Comparison of ENCODE assay signal across 24 mouse cellular contexts in the genomic region with DNA sequence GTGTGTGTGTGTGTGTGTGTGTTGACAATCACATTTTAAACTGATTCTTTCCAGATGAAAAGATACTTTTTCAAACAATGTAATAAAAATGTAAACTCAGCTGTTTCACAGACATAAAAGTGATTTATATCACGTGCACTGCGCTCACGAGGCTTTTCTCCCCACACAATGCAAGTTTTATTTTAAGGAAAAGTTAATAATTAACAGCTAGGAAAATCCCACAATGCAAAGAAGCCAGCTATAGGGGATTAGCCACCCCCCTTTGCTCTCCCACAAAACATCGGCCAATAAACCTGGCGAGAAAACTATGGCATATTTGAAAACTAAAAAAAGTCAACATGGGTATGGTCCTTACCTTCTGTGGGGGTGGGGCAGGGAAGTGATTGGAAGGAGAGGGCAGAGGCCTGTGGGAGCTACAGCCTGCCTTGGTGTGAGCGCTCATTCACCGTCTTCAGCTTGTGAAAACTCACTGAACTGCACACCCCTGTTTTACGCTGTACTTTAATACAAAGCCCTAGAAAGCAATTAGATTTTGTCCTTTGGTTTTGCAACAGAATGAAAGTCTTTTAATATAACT.
A peak's percentile ranks its signal among the peaks of the same experiment; 100 is the strongest.
DNase-seq lines count a peak whose midpoint lies in the region; ATAC-seq and TF ChIP-seq lines count a peak whose summit lies in the region.
"Had no signal": no experiment of that assay in that cellular context is flagged by ENCODE, and none has a peak within 500 bp of the region (broad histone marks: within the 10 kb centered on the region; RNA-seq: fewer than 3 reads in every experiment).

No protein-coding gene starts in this region.

- 0 out of 2 replicates have a peak, but pooled peaks cover 3% of the 10 kb centered on the region for H3K27me3 ChIP-seq in forebrain, embryonic 10.5 days (ENCODE audit: poor library complexity, severe bottlenecking)
- H3K27me3 ChIP-seq in forebrain, embryonic 11.5 days (ENCODE audit: control insufficient read depth, insufficient read depth, low read length) = no peaks in the 10 kb centered on the region
- no peaks in the 10 kb centered on the region for H3K27me3 ChIP-seq in kidney, adult 2 months (replicated peaks; ENCODE audit: control insufficient read depth, insufficient read depth, low read length)
- peaks cover 29% of the 10 kb centered on the region for H3K27me3 ChIP-seq in limb, embryonic 12.5 days
- H3K27me3 ChIP-seq in hindbrain, embryonic 12.5 days = no peaks in the 10 kb centered on the region; the same call in 1 of the 2 replicates
- H3K27me3 ChIP-seq: forebrain, embryonic 15.5 days; heart, embryonic 15.5 days; megakaryocyte, embryonic 14.5 days had no signal

- H3K4me3 ChIP-seq in forebrain, embryonic 10.5 days = no peak overlapping the region
- no peak overlapping the region for H3K4me3 ChIP-seq in forebrain, embryonic 11.5 days (ENCODE audit: low read depth, low read length)
- no peak overlapping the region for H3K4me3 ChIP-seq in kidney, adult 2 months (ENCODE audit: insufficient read depth, low read depth, low read length)
- no peak overlapping the region for H3K4me3 ChIP-seq in limb, embryonic 12.5 days (replicated peaks)
- H3K4me3 ChIP-seq in hindbrain, embryonic 12.5 days = no peak overlapping the region
- H3K4me3 ChIP-seq: erythroblast, embryonic 14.5 days; forebrain, embryonic 15.5 days; heart, adult 2 months; heart, embryonic 15.5 days; hindbrain, embryonic 10.5 days; layer of hippocampus, adult 2 months; megakaryocyte, embryonic 14.5 days had no signal

- ATAC-seq in forebrain, embryonic 11.5 days (replicated peaks; ENCODE audit: low FRiP score) = no peak
- ATAC-seq in limb, embryonic 12.5 days (ENCODE audit: insufficient number of reproducible peaks, insufficient read depth, low FRiP score, low TSS enrichment, low read depth) = peak; percentile 67; the same call in 1 of the 2 replicates
- no peak for ATAC-seq in hindbrain, embryonic 12.5 days (ENCODE audit: low FRiP score)
- ATAC-seq: CD4-positive, CD25-positive, alpha-beta regulatory T cell, adult 4 months; midbrain, embryonic 16.5 days; Patski had no signal

- H3K9ac ChIP-seq in forebrain, embryonic 11.5 days (ENCODE audit: low read length) = no peak overlapping the region
- H3K9ac ChIP-seq in limb, embryonic 12.5 days (replicated peaks) = no peak overlapping the region
- H3K9ac ChIP-seq in hindbrain, embryonic 12.5 days = no peak overlapping the region
- H3K9ac ChIP-seq: forebrain, embryonic 15.5 days; heart, embryonic 15.5 days; liver, embryonic 14.5 days had no signal

- TF ChIP-seq POLR2A in kidney, adult 2 months (IDR thresholded peaks at IDR 0.05; ENCODE audit: low read depth, low read length) = no peak

- H3K4me2 ChIP-seq in forebrain, embryonic 11.5 days (ENCODE audit: low read depth, low read length, severe bottlenecking) = no peak overlapping the region
- H3K4me2 ChIP-seq in limb, embryonic 12.5 days = peak overlapping the region; percentile 6; the same call in 1 of the 2 replicates
- no peak overlapping the region for H3K4me2 ChIP-seq in hindbrain, embryonic 12.5 days (replicated peaks)
- H3K4me2 ChIP-seq: forebrain, embryonic 15.5 days; heart, embryonic 15.5 days had no signal

- peaks cover 25% of the 10 kb centered on the region for H3K4me1 ChIP-seq in forebrain, embryonic 10.5 days
- no peaks in the 10 kb centered on the region; the same call in 1 of the 2 replicates for H3K4me1 ChIP-seq in forebrain, embryonic 11.5 days (replicated peaks; ENCODE audit: control insufficient read depth, insufficient read depth, low read length)
- H3K4me1 ChIP-seq in kidney, adult 2 months (ENCODE audit: control insufficient read depth, insufficient read depth, low read length) = no peaks in the 10 kb centered on the region
- peaks cover 41% of the 10 kb centered on the region for H3K4me1 ChIP-seq in limb, embryonic 12.5 days (replicated peaks)
- peaks cover 11% of the 10 kb centered on the region for H3K4me1 ChIP-seq in hindbrain, embryonic 12.5 days
- H3K4me1 ChIP-seq: heart, embryonic 15.5 days; megakaryocyte, embryonic 14.5 days had no signal

- H3K36me3 ChIP-seq in forebrain, embryonic 10.5 days (replicated peaks) = no peaks in the 10 kb centered on the region
- H3K36me3 ChIP-seq in forebrain, embryonic 11.5 days (ENCODE audit: control insufficient read depth, insufficient read depth, low read length) = no peaks in the 10 kb centered on the region
- no peaks in the 10 kb centered on the region for H3K36me3 ChIP-seq in kidney, adult 2 months (ENCODE audit: control insufficient read depth, insufficient read depth, low read length)
- H3K36me3 ChIP-seq in limb, embryonic 12.5 days = no peaks in the 10 kb centered on the region
- no peaks in the 10 kb centered on the region for H3K36me3 ChIP-seq in hindbrain, embryonic 12.5 days
- H3K36me3 ChIP-seq: forebrain, embryonic 15.5 days; heart, embryonic 15.5 days; hindbrain, embryonic 10.5 days had no signal

- 0 out of 2 replicates have a peak overlapping the region, but pooled peaks have one; percentile 4 for H3K27ac ChIP-seq in forebrain, embryonic 10.5 days
- H3K27ac ChIP-seq in forebrain, embryonic 11.5 days (ENCODE audit: low read depth, low read length) = no peak overlapping the region
- H3K27ac ChIP-seq in kidney, adult 2 months (ENCODE audit: insufficient read depth, low read depth, low read length) = no peak overlapping the region
- H3K27ac ChIP-seq in limb, embryonic 12.5 days = peak overlapping the region; percentile 45; the same call in 1 of the 2 replicates
- no peak overlapping the region for H3K27ac ChIP-seq in hindbrain, embryonic 12.5 days
- H3K27ac ChIP-seq: forebrain, embryonic 15.5 days; heart, adult 2 months; heart, embryonic 15.5 days; hindbrain, embryonic 10.5 days; layer of hippocampus, adult 2 months; liver, embryonic 14.5 days had no signal

- no peak for TF ChIP-seq CTCF in kidney, adult 2 months (conservative IDR thresholded peaks at IDR 0.05; ENCODE audit: insufficient read depth, insufficient read length, low read depth, low read length)

- H3K9me3 ChIP-seq in forebrain, embryonic 10.5 days = no peaks in the 10 kb centered on the region
- no peaks in the 10 kb centered on the region for H3K9me3 ChIP-seq in forebrain, embryonic 11.5 days (ENCODE audit: control insufficient read depth, low read length)
- no peaks in the 10 kb centered on the region for H3K9me3 ChIP-seq in limb, embryonic 12.5 days
- no peaks in the 10 kb centered on the region for H3K9me3 ChIP-seq in hindbrain, embryonic 12.5 days (replicated peaks)
- H3K9me3 ChIP-seq: forebrain, embryonic 15.5 days; heart, embryonic 15.5 days; hindbrain, embryonic 10.5 days had no signal

- WGBS in forebrain, embryonic 10.5 days = 66% methylated on average over 8 of the region's 8 CpGs
- 53% methylated on average over 8 of the region's 8 CpGs for WGBS in forebrain, embryonic 11.5 days
- WGBS in kidney, adult 2 months = 45% methylated on average over 8 of the region's 8 CpGs
- 23% methylated on average over 8 of the region's 8 CpGs for WGBS in limb, embryonic 12.5 days
- WGBS in hindbrain, embryonic 12.5 days = 67% methylated on average over 8 of the region's 8 CpGs

- no peak for DNase-seq in forebrain, embryonic 10.5 days (ENCODE audit: extremely low spot score, low spot score)
- no peak for DNase-seq in forebrain, embryonic 11.5 days (ENCODE audit: low spot score)
- DNase-seq in kidney, postnatal 4 days = peak; percentile 6 to 12
- no peak for DNase-seq in kidney, adult 2 months
- DNase-seq in yolk sac, embryonic 10.5 days (ENCODE audit: low spot score) = no peak
- DNase-seq: adrenal gland, adult 8-10 months; cerebellum, adult 8-10 months; gastrocnemius, postnatal 14 days; heart, adult 2 months; lung, postnatal 10 days; right cerebral cortex, postnatal 14 days; spleen, adult 18-20 months had no signal

Comparison
In these comparisons a context has a peak if more than half of its experiments do, and no peak if none do; other contexts are left out.
1. DNase-seq: peak in kidney, postnatal 4 days (2 of 2); none in forebrain, embryonic 10.5 days (single experiment), forebrain, embryonic 11.5 days (single experiment), kidney, adult 2 months (single experiment) and yolk sac, embryonic 10.5 days (single experiment).
2. H3K27ac ChIP-seq: peak in forebrain, embryonic 10.5 days (single experiment) and limb, embryonic 12.5 days (single experiment); none in forebrain, embryonic 11.5 days (single experiment), kidney, adult 2 months (single experiment) and hindbrain, embryonic 12.5 days (single experiment).